Mouse (Mus musculus): ENCODE data around the gene Katnb1.

- peak; percentile 25; the same call in 1 of the 2 replicates for TF ChIP-seq CTCF (IDR thresholded peaks at IDR 0.05; ENCODE audit: control insufficient read depth, insufficient read depth, insufficient replicate concordance, low read depth, low read length)
- no peak for TF ChIP-seq POLR2A (IDR thresholded peaks at IDR 0.05; ENCODE audit: control insufficient read depth, low read depth, low read length)
These were observed 21.0 kb downstream of the Katnb1 start for GRCm38 (mm10) chr8:95101972-95102371.

All from testis, adult 2 months (tissue).